Mouse (Mus musculus) retina, embryonic 14.5 days (tissue): ENCODE measurements around the gene Rnf145.

Experiments used
- DNase-seq: peaks from one replicate; pipeline ENCODE4 v3.0.0-alpha.2; 2015; ENCODE audit warnings: low spot score

The Rnf145 gene

DNA sequence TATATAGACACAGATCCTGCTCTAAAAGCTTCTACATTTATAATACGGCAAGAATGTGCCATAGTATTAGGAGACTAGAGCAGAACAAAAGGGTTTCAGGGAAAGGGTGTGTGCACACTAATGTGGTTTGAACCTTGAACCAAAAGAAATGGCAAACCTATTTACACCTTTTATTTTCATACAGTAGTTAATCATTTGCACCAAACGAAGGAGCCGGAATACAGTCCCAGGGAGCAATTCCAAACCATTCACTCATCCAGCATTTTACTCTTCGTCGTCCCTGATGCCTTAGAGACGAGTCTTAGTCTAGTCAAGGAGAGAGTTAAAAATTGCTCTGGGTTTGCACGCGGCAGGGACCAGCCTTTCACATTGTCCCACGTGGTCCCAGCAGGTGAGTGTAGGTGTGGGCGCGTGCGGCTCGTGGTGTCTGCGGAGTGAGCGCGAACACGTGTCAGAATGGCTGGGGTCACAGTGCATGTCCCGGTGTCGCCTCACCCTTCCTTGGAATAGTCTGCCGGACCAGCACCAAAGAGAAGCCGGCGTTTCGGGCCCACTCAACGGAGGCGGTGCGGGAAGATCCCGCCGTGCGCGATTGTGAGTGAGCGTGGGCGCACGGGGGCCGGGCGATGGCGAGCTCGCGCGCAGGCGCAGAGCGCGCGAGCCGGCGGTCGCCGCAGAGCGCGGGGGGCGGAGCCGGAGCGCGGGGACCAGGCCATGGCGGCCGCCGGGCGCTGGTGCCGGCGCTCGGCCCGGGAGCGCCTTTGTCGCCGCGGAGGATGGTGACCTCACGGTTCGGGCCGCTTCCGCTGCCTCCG, at the start of gene Rnf145:
Gene Rnf145 (plus strand): TSS at position 684 of the 815 bp plus-strand sequence.
- DNase-seq, result peak; percentile 81

DNA sequence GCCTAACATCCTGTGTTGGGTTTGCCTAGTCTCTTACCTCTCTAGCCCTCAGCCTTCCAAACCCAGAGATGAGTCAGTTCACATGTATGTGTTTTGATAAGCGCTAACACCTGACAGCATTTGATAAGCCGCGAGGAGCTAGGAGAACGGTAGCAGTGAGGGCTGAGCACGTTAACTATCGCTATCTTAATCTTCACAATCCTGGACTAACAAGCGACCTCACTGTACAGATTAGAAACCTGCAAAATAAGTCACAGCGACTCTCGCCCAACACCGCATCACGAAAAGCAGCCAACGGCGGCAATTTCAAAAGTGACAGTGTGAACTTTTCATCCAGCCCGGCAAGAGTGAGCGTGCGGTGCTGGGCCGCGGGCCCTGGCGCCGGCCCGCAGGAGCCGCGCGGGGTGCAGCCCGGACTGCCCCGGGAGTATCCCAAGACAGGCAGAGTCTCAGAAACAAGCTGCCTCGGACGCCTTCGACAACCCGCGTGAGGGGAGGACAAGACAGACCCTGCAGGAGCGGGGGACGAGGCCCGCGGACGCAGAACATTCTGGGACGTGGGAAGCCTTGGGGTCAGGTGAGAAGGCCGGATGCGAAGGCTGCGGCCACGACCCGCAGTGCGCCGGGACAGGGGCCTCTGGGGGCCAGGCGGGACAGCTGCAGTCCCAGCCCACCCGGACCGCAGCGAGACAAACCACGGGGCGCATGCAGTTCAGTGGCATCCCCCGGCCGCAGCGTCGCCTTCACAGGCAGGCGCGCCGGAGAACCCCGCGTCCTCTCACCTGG, 48.9 kb upstream of the Rnf145 start:
- DNase-seq, result no peak

DNA sequence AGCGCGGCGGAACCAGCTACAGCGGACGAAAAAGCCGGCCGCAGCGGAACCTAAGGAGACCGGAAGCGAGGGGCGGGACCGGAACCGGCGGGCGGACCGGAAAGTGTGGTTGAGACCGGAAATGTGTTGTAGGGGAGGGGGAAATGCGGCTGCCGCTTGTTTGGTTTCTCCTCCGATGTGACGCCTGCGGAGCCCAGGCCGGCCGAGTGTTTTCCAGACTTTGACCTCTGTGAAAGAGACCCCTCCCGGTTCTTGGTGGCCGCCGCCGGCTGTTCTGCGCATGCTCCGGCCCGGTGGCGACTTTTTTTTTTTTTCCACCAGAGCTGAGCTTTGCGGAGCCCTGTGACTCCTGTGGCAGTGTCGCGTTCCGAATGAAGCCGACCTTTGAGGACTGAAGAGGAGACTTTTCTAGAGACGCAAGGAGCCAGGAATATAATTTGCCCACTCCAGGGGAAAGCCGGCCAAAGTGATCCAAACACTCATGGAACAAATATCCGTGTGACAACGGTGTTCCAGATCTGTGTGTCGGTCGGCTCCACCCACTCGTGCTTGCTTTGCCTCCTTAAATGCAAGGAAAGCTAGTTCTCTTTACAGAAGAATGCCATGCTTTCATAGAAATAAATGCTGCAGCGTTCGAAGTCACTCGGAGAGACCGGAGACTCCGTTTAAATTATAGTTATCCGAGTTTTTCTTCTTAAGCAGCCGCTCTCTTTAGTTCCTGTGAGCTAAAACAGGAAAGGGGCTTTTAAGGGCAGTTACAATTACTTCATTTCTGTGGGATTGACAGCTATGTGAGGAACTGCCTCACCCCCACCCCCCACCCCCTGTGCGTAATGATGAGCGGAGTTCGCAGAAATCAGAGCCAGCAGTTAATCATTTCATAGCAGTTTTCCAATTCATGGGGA, 48.1 kb upstream of the Rnf145 start, which contains the start of gene Ublcp1:
Gene Ublcp1 (minus strand): TSS at position 67 of the 905 bp plus-strand sequence.
- DNase-seq, result peak; percentile 96

- peak; percentile 16 for DNase-seq
Observed at GRCm38 (mm10) chr11:44471337-44471995, 47.3 kb upstream of the Rnf145 start.

- no peak for DNase-seq
Observed at GRCm38 (mm10) chr11:44475467-44475866, 43.3 kb upstream of the Rnf145 start.

- DNase-seq, result no peak
Observed at GRCm38 (mm10) chr11:44476445-44476844, 42.3 kb upstream of the Rnf145 start.

DNA sequence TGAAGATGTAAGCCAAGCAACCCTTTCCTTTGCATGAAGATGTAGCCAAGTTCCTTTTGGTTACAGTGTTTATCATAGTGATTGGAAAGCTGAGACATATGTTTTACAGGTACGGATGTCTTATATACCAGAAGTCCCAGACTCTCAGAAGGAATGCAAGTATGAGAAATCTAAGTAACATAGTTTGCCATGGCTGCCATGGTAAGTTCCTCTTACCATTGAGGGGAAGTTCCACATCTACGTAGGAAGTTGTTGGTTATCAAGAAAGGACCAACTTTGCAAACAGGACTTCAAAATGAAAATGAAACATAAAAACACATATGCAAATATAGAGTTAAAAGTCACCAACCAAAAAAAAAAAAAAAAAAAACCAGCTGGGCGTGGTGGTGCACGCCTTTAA, 40.4 kb upstream of the Rnf145 start:
- DNase-seq, result no peak

- DNase-seq, result no peak
Observed at GRCm38 (mm10) chr11:44480246-44480645, 38.5 kb upstream of the Rnf145 start.

DNA sequence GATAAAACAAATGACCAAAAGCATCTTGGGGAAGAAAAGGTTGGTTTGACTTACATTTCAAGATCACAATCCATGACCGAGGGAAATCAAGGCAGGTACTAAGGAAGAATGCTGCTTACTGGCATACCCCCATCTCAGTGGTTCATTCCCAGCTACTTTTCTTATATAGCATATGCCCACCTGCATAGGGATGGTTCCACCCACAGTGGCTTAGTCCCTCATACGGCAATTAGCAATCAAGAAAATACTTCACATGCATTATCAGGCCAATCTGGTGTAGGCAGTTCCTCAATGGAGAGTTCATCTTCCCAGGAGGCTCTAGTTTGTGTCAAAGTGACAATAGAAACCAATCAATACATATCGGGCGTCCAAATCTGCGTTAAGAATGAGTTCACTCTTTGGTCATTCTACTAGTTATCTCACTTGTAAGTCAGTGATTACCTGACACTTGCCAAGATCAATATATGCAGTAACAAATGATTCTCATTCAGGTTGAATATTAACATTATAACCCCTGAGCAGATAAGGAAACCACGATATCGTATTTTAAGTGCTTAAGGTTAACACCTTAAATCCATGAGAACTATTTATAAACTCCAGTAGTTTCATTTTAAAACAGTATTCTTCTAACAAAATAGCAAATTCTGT, 33.6 kb upstream of the Rnf145 start:
- no peak for DNase-seq

DNA sequence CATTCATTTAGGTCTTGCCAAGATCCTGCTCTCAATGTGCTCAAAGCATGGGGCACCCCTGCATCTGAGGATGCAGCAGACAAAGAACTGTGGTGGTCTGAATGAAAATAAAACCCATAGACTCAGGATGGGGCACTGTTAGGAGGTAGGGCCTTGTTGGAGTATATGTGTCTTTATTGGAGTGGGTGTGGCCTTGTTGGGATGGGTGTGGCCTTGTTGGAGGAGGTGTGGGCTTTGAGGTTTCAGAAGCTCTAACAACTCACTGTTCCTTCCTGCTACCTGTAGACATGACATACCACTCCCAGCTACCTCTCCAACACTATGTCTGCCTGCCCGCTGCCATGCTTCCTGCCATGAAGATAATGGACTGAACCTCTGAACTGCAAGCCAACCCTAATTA, 29.6 kb upstream of the Rnf145 start:
- DNase-seq, result no peak

GRCm38 (mm10) chr11:44494643-44495323, 24.0 kb upstream of the Rnf145 start:
- DNase-seq, result no peak

DNA sequence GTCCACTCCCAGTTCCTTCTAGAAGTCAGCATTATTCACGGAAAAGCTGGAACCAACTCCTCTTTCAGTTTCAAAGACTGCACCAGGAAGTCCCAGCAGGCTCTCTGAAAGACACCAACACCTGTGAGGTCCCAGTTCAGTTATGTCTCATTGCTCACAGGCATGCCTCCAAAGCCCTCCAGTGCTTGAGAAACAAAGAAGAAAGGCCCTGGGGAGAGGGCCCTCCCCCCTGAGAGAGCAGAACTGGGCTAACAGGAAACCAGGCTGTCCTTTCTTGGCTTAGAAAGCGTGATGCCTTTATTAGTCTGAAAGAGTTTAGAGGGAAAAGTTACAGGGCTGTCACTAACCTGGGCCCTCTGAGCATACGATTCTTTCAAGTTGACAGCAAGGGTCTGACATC, 22.5 kb upstream of the Rnf145 start:
- no peak for DNase-seq

DNA sequence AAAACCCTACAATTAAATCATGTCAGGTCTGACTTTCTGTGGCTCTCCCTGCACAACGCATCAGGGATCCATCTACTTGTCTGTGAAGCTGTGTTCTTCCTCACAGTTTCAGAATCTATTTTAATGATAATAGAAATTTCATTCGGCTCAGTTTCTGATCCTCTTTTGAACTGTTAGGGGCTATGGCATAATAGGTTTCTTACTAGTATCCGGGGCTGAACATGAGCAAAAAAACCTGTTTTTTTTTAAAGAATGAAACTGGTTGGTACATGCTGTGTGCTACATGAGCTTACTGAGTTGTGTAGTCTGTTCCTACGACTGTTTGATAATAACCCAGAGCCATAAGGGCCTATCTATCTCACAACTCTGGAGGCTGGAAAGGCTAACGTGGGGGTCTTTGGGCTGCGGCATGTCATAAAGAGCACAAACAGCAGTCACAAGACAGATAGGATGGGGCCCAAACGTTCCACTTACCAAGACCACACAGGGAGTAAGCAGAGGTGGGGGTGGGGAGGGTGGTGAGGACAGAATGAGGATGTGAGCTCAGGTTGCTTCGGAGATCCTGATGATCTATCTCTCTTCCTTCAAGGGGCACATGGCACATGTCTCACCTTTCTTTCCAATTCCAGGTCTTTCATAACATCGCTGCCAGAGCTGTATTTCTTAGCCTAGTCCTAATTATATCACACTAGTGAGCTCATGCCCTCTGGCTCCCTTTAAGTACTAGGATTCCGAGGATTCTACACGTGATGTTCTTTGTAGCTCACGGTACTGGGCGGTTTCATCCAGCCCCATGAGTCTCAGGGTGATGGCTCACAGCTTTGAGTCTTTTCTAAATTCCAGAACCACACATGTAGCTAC, 20.1 kb upstream of the Rnf145 start:
- DNase-seq, result no peak

DNA sequence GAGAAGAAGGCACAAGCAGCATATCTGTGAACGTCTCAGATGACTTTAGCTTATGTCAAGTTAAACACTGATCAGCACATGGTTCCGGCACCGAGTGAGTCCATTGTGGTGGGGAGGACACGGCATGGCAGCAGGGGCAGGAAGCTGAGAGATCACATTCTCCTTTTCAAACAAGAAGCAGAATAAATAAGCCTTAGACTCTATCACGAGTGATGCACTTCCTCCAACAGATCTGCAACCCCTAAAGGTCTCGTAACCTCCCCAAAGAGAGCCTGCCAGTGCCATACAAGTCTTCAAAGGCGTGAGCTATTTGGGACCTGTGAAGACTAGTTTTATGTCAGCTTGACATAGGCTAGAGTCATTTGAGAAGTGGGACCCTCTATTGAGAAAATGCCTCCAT, 17.8 kb upstream of the Rnf145 start:
- no peak for DNase-seq

DNA sequence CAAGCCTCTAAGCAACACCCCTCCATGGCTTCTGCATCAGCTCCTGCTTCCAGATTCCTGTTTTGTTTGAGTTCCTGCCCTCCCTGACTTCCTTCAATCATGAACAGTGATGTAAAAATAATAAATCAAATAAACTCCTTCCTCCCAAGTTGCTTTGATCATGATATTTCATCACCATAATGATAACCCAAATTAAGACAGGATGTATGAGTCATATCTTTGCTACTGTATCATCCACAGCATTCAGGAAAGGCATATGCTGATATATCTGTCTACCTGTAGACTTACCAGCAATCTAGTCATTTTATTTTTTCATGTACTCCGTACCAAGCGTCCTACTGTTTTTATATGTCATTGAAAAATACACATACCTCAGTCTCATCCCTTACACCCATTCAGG, 17.3 kb upstream of the Rnf145 start:
- no peak for DNase-seq

DNA sequence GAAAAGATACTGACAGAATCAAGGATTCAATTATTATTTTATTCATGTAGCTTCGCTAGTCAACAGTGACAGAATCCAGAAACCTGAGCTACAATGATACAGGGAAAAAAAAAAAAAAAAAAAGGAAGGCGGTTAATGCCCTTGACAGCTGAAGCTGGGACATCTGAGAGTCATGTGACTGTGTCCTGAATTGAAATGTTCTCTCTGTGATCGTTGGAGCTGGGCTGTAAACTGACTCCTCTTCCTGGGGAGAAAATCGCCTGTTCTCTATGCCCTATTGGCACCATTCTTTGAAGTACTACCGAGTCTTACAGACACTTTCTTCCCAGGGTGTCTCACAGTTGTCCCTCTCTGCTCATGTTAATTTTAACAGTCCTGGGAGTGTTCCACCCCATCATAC, 15.8 kb upstream of the Rnf145 start:
- no peak for DNase-seq

DNA sequence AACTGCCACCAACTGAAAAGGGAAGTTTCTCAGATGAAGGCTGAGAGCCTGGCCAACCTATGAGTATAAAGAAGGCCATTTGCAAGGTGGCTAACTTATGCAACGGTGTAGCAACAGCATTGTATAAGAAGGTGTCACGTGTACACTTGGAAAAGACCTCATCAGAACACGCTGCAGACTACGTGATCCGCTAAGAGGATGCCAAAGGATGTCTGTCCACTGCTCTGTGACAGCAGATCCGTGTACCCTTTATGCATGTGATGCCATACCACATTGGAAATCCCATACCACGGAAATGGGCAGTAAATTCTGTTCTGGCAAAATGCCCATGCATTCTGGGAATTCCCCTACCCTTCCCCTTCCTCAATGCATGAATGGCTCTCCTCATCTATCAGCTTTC, 14.6 kb upstream of the Rnf145 start:
- DNase-seq, result no peak

- DNase-seq, result no peak
Observed at GRCm38 (mm10) chr11:44504761-44505160, 14.0 kb upstream of the Rnf145 start.

- no peak for DNase-seq
Observed at GRCm38 (mm10) chr11:44508876-44509275, 9.9 kb upstream of the Rnf145 start.

DNA sequence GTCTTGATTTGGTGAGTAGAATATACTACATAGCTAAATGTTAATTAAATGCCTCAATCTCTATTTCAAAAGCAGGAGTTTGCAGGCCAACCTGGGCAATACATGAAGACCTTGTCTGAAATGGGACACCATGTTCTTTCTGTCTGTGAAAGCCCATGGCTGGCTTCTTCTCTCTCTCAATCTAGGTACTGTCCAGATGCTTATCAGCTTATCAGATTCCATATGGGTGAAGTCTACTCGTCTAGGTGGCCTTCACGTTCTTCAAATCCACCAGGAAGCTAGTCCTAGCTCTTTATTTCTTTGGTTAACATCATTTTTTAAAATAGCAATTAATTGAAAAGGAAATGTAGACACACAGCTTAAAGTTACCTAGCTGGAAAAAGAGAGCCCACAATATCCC, 8.9 kb upstream of the Rnf145 start:
- DNase-seq, result no peak
